Mouse (Mus musculus): Measurements from ENCODE around the gene Dhx40. TPM values are rescaled to one million over a fixed set of nuclear protein-coding genes. Genes with fewer than 3 reads are reported as not detected.
"Not testable (repeated sequence)": the region's sequence is repeated elsewhere in the genome, so short reads cannot be mapped to it uniquely, and the experiment has no call there.

Dhx40 gene
- total RNA-seq, 4 experiments from 2014 or later: 11.7 to 15.0 (median 14.1) TPM

DNA sequence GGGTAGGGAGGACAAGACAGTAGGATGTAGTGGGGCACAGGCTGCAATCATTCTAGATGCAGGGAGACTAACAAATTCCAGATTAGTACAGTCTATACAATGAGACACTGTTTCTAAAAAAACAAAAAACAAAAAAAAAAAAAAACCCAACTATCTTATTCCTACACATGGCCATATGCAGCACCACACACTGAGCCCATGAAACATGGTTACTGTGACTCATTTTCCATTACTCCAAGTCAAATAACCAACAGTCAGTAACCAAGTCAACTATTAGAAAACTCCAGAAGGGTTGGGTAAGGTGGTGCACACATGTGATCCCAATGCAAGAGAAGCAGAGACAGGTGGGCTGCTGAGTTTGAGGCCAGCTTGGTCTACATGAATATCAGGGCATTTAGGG lies 55.1 kb downstream of the Dhx40 start:
- no peak for DNase-seq (ENCODE audit: low spot score in 2 of 2)

DNA sequence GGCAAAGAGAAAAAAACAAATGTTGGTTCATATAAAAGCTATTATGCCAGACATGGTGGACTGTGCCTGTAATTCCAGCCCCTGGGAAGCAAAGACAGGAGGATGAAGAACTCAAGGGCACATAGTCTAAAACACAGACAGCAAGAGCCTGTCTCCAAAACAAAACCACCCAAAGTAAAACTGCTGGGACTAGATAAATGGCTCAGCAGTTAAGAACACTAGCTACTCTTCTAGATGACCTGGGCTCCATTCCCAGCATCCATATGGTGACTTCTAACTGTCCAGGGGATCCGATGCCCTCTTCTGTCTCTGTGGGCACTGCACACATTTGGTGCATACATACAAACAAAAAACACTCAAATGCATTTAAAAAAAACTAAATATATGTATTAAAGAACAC lies 56.5 kb downstream of the Dhx40 start:
- no peak for DNase-seq (ENCODE audit: low spot score in 2 of 2)

DNA sequence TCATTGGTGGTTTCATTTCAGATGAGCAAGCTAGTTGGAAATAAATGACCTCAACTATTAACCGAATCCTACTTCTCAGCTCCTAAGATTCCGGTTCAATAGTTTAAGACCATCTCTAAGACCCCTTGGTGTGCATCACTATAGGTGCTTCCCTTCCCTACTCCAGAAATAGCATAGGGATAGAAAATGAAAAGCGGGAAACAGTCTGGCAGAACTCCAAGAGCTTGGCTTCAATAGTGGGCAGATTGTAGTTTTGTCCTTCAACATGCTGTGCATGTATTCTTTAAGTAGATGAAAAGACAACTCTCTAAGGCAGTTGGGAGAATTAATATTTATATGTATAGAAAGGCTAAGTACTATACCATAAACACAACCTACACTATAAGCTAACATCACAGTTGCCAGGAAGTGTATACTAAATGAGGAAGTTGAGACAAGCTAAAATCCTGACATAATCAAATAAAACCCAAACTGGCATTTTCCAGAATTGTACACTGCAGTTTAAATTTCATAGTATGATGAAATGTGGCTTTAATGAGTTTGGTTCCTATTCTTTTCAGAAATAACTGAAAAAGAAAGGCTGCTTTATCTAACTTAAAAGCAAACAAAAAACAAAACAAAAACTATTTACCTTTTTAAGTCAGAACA lies 57.6 kb downstream of the Dhx40 start:
- no peak for DNase-seq (ENCODE audit: low spot score in 2 of 2)

DNA sequence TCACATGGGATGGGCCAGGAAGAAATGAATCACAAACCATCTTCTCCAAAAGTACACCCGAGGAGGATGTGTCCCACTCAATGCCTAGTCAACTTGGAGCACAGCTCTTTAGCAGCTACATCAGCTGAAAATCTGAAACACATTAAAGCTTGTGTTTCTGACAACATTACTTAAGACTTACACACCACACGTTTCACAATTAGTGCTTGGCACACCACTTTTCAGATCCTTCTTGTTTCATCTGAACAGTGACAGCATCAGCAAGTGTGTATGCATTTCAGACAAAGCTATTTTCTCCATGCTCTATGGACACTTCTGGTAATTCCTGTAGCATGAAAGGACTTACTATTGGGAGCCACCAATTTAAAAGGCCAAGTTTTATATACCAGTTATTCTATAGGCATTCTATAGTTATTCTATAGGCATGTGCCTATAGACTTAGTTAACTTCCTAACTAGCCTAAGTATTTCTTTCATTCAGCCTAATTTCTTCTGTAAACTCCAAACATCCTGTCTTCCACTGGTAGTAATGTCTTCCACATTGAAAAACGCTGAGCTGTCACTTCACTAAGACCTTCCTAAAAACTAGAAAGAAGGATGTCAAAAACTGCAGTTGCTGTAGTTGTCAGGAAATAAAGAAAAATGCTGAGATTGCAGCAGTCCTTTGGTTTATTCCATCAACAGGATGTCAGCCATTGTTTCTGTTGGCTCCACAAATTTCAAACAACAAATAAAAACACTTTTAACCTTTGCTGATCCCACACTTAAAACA lies 61.7 kb downstream of the Dhx40 start:
- no peak for DNase-seq (ENCODE audit: low spot score in 2 of 2)

DNA sequence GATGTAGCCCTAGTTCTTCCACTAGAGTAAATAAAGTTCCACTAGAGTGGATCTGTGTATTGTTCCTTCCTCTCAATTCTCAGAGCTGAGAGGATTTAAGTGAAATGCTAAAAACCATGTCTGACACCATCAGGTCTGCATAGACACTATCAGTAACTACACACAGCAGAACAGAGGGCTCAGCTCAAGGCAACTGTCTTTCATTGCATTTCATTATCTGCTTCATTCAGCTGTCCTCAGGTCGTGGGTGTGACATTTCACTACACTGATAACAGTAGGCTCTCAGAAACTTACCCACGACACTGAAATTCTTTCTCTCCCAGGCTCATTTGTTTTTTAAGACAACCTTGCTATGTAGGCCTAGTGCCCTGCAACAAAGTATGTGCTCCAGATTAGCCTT lies 64.9 kb downstream of the Dhx40 start:
- DNase-seq (ENCODE audit: low spot score in 2 of 2): no peak

DNA sequence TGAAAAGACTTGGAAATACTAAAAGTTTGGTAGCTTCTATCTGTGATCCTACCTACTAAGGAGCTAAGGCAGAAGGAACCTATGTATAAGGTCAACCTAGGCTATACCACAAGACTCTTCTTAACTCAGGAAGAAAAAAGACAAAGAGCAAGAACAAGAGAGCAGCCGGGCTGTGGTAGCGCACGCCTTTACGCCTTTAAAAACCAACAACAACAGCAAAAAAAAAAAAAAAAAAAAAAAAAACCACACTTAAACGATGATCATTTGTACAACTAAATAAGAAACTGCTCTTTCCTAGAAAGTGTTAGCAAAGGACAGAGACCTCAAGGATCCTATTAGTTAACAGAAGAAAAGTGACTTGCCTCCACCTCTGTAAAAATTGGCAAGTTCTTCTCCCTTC lies 66.0 kb downstream of the Dhx40 start:
- DNase-seq (ENCODE audit: low spot score in 2 of 2): no peak

DNA sequence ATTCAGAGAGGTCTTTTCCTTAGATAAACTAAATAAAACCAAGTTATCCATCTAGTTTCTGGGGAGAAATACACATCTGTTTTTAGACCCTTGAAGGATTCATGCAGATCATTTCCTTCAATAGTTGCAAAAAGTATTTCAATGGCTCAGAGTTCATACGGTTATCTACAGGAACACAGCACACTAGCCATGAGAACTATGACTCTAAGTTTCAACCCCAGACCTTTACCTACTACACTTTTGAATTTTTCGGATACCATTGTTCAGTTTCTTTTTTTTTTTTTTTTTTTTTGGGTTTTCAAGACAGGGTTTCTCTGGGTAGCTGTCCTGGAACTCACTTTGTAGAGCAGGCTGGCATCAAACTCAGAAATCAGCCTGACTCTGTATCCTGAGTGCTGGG lies 68.1 kb downstream of the Dhx40 start:
- no peak for DNase-seq (ENCODE audit: low spot score in 2 of 2)

DNA sequence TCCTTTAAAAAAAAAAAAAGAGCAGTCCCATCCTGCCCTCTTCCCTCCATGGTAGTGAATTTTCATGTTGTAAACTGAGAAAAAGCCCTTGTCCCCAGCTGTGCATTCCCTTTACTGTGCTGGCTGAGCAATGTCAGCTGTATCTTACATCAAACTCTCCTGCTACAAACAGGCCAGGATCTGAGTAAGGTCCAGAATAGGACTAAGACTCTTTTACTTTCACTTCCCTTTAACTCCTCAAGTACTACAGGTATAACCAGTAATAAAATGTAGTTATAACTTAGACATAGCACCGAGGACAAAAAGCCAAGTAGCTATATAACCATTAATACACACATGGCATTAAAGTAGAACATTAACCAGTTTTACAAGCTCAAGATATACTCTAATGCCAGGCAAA lies 68.6 kb downstream of the Dhx40 start:
- DNase-seq (ENCODE audit: low spot score in 2 of 2): no peak

DNA sequence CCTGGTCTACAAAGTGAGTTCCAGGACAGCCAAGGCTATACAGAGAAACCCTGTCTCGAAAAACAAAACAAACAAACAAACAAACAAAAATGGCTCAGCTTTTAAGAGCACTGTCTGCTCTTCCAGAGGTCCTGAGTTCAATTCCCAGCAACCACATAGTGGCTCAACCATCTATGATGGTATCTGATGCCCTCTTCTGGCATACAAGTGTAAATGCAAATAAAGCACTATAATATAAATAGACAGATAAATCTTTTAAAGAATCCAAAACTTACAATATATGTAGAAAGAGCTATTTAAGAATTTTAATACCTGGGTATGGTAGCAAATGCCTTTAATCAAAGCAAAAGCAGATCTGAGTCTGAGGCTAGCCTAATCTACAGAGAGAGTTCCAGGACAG lies 69.2 kb downstream of the Dhx40 start:
- not testable (repeated sequence) for DNase-seq (ENCODE audit: low spot score in 2 of 2)

DNA sequence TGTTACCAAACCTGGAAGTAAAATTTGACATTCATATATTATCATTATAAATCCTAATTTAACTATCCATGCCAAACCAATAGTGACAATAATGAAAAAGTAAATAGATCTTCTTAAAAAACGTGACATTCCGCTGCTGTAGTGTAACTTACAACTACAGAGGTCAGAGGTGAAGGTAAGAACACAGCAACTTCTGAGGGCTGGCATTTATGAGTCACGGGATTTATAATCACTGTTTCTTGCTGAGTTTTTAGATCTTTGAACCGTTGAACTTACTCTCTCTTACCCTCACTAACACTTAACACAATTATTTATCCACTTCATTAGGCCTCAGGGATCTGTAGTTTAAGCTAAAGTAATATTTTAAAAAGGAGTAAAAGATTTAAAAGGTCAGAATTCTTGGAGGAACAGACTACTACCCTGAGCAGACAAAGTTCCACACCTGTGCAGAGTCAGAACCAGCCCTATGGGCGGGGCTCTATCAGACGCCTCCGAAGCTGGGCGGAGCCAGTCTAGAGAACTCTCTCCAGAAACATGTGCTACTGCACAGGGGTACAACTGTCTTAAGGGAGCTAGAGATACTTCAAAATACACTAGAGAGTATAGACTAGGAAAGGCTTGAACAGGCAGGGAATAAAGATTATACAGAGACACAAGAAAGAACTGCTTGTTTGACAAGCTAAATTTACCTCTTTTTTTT lies 70.1 kb downstream of the Dhx40 start:
- no peak for DNase-seq (ENCODE audit: low spot score in 2 of 2)

DNA sequence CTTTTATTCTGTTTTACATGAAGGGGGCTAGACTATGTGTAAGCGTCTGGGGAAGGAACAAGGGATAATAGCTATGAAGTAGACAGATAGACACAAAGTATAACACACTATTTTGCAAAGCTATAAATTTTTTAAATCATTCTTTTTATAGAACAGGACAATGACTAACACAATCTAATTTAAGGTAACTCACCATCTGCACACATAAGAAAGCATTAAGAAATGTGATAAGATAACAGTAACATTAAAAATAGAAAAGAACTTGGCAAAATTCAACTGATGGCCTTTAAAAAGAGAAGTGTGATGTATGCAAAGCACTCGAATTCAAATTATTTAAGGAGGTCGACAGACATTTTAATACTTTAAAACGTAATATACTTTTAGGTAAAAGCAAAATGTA lies 72.6 kb downstream of the Dhx40 start:
- DNase-seq (ENCODE audit: low spot score in 2 of 2): no peak

DNA sequence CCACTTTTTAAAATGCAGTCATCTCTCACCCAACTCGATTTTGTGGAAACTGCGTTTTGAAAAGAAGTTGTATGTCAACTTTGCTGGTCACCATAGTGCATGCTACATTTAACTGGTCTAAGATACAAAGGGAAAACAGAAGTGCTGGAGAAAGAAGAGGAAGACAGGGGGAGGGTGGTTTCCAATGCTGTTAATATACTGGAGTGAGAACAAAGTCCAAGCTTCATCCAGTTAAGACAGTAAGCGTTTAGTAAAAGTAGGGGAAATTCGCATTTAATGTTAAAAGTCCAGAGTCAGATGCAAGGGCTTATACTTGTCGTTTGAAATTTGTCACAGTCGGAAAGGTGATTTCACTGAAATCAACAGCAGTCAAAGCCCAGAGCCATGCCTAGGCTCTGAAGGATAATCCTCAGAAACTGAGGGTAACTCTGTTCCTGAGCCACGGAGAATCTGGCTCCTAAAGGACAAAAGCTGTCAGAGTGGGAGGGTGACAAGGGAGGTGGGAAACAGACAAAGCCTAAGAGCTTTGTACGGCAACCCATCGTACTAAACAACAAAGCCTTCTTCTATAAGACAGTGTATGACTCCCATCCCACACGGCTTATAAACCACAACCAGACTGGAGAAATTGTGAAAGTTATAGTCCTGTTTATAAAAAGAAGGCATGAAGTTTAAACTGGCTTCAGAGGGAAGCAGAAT lies 73.2 kb downstream of the Dhx40 start:
- no peak for DNase-seq (ENCODE audit: low spot score in 2 of 2)

DNA sequence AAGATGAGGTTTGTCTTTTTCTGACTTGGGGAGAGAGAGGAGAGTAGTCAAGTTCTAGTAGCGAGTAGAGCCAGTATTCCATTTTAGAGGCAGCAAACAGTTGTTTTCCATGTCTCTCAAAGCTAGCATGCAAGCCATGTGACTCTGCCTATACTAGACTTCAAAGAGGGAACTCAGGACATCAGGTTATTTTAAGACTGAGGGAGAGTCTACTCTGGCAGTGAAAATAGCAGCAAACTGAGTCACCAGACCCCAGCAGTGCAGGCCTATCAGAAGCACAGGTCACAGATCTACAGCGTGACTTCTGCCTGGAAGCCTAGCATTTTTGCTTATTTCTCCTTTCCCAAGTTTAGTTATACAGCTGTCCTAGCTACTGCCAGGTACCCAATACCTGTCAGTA lies 76.1 kb downstream of the Dhx40 start:
- no peak for DNase-seq (ENCODE audit: low spot score in 2 of 2)

DNA sequence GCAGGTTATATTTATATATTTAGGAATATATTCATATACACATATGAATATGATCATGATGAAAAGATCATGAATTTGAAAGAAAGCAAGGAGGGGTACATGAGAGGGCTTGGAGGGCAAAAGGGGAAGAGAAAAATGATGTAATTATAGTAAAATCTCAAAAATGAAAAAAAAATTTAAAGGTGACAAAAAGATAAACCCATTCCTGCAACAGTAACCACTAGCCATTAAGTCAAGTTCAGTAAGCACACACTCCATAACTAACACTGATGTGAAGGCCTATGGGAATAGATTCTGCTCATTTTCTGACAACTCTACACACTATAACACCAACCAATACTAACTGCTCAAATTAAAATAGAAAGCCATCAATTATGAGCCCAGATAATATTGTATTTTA lies 81.9 kb downstream of the Dhx40 start:
- DNase-seq (ENCODE audit: low spot score in 2 of 2): no peak

DNA sequence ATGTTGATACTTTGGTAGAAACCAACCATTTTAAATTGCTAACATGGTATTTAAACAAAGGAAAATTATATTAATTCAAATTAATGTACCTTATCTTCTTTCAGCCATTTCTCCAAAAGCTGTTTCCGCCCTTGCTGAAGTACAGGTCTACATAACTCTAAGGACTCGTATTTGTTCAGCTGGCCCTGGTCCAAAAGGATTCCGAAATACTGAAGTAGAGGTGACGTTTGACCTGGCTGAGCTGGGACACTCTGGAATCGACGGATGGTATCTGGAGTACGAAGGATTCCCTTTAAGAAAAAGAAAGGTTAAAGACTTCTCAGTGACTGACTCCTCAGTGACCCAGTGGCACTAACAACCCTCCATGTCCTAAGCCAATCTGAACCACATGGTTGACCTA lies 82.6 kb downstream of the Dhx40 start:
- DNase-seq (ENCODE audit: low spot score in 2 of 2): no peak

DNA sequence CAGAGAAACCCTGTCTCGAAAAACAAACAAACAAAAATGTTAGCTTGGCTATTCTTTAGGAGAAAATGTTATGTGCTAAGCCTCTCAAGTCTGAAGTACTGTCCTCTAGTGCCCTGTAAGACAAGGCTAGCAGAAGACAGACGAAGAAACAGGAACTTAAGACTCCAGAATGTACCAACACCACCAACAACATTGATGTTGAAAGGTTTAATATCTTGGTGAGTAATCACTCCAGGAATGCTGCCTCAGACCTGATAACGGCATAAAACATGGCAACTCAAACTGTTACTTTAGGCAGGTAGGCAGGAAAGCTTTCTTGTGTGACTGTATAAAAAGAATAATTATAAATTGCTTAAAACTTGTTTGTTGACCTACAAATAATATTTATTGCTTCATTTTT lies 83.5 kb downstream of the Dhx40 start:
- no peak for DNase-seq (ENCODE audit: low spot score in 2 of 2)

DNA sequence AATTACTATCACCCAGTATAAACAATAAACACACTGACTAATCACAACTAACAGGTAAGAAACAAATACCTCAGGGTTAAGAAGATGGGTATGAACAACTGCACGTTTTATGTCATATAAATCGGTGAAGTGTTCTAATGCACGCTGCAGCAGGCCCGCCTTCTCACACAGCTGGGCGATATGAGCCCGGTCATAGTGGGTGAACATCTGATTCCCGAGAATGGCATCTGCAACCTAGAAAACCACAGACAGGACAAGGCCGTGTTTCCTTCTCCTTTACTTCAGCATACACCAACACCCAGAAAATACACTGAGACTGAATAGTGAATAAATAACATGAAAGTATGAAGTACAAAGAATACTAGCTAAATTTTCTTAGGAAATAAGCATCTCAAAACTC lies 88.2 kb downstream of the Dhx40 start:
- no peak for DNase-seq (ENCODE audit: low spot score in 2 of 2)

Other genes with a start within 250 kb of the Dhx40 start
- 100 to 1,000 TPM in 1 of 4 experiments, 10 to 100 TPM in 3; 79.1 to 112 (median 82.8) TPM for gene Vmp1, start 123.9 kb downstream of the Dhx40 start, total RNA-seq (2022)
- 1 to 10 TPM; 5.9 to 7.0 (median 6.3) TPM for gene Ptrh2, start 123.8 kb downstream of the Dhx40 start, total RNA-seq (2022)
- gene Cltc, start 50.2 kb downstream of the Dhx40 start, total RNA-seq (2022): 100 to 1,000 TPM; 106 to 149 (median 123) TPM
- gene Ypel2, start 186.0 kb upstream of the Dhx40 start, total RNA-seq (2022): 1 to 10 TPM; 4.5 to 6.8 (median 4.9) TPM

All from gastrocnemius, adult 8-10 months (tissue).